Mouse (Mus musculus): ENCODE data around the gene Spsb2.
"Not testable (repeated sequence)": the region's sequence is repeated elsewhere in the genome, so short reads cannot be mapped to it uniquely, and the experiment has no call there.

Gene Spsb2

DNA sequence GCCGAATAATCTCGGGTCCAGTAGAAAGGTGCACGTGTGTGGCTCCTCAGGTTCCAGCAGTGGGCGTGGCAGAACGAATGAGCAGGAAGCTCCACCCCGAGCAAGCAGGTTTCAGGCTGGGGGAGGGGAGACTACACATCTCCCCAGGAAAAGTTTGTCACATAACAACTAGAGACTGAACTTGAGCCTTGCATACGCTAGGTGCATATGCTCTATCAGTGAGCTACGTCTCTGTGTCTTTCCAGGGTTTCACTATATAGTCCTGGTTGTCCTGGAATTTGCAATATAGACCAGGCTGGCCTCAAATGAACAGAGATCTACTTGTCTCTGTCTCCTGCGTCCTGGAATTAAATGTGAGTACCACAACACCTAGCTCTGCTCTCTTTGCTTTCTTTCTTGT is 6.1 kb upstream of the Spsb2 start:
- not testable (repeated sequence) for DNase-seq (ENCODE audit: low spot score in 2 of 2)

GRCm38 (mm10) chr6:124803061-124803460 is 5.4 kb upstream of the Spsb2 start:
- no peak for DNase-seq (ENCODE audit: low spot score in 2 of 2)

GRCm38 (mm10) chr6:124803691-124804090 is 4.8 kb upstream of the Spsb2 start:
- DNase-seq (ENCODE audit: low spot score in 2 of 2), result not testable (repeated sequence)

DNA sequence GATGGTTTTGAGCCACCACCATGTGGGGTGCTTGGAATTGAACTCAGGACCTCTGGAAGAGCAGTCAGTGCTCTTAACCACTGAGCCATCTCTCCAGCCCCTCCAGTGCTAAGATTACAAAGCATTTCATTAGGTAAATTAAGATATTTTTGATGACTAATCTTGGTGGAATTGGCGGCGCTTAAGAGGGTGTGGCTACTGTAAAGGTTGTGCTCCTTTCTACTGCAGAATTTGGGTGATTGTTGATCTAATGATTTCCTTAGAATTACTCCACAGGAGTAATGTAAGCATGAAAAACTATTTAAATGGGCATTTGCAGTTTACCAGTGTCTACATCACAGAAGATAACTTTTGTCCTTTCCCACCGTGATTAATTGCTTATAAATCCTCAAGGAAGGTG is 4.1 kb upstream of the Spsb2 start:
- DNase-seq (ENCODE audit: low spot score in 2 of 2), result no peak

GRCm38 (mm10) chr6:124805341-124806321 is 2.8 kb upstream of the Spsb2 start:
- peak; percentile 89 to 91 for DNase-seq (ENCODE audit: low spot score in 2 of 2)

DNA sequence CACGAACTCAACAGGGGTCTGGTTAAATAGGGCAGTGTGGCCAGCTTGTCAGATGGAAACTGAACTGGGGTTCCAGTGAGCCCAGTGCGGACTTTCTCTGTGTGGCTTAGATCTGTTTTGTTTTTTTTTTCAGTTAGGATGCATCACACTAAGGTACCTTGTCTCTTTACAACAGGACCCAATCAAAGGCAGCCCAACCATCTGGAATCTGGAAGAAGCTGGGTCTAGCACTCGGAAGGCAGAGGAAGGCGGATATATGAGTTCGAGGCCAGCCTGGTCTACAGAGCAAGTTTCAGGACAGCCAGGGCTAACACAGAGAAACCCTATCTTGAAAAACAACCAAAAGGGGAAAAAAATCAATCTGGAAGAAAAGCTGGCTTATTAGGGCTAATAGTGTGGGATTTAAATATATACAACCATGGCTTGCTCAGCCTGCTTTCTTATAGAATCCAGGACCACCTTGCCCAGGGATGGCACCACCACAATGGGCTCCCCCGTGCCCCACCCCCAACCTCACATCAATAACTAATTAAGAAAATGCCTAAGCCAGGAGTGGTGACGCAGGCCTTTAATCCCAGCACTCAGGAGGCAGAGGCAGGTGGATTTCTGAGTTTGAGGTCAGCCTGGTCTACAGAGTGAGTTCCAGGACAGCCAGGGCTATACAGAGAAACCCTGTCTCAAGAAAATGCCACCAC is 1.9 kb upstream of the Spsb2 start:
- no peak for DNase-seq (ENCODE audit: low spot score in 2 of 2)

- no peak for DNase-seq (ENCODE audit: low spot score in 2 of 2)
Observed at GRCm38 (mm10) chr6:124807366-124807765, 1.1 kb upstream of the Spsb2 start.

DNA sequence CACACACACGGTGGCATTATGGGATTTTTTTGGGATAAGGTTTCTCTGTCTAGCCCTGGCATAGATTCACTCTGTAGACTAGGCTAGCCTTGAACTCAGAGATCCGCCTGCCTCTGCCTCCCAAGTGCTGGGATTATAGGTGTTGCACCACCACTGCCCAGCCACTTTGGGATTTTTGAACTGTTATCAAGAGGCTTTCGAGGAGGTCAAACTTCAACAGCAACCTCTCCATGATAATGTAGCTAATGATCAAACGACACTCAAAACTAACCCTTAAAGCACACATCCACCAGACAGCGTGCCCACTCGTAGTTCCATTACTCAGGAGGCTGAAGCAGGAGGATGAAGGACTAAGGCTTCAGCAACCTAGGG is 489 bp upstream of the Spsb2 start:
- DNase-seq (ENCODE audit: low spot score in 2 of 2), result no peak

GRCm38 (mm10) chr6:124809052-124809774 is 752 bp downstream of the Spsb2 start:
- DNase-seq (ENCODE audit: low spot score in 2 of 2), result peak; percentile 67 to 71

GRCm38 (mm10) chr6:124809775-124810538 is 1.5 kb downstream of the Spsb2 start:
- DNase-seq (ENCODE audit: low spot score in 2 of 2), result no peak

- DNase-seq (ENCODE audit: low spot score in 2 of 2), result not testable (repeated sequence)
Observed at GRCm38 (mm10) chr6:124810566-124811402, 2.3 kb downstream of the Spsb2 start.

- no peak for DNase-seq (ENCODE audit: low spot score in 2 of 2)
Observed at GRCm38 (mm10) chr6:124811403-124811665, 2.9 kb downstream of the Spsb2 start.

DNA sequence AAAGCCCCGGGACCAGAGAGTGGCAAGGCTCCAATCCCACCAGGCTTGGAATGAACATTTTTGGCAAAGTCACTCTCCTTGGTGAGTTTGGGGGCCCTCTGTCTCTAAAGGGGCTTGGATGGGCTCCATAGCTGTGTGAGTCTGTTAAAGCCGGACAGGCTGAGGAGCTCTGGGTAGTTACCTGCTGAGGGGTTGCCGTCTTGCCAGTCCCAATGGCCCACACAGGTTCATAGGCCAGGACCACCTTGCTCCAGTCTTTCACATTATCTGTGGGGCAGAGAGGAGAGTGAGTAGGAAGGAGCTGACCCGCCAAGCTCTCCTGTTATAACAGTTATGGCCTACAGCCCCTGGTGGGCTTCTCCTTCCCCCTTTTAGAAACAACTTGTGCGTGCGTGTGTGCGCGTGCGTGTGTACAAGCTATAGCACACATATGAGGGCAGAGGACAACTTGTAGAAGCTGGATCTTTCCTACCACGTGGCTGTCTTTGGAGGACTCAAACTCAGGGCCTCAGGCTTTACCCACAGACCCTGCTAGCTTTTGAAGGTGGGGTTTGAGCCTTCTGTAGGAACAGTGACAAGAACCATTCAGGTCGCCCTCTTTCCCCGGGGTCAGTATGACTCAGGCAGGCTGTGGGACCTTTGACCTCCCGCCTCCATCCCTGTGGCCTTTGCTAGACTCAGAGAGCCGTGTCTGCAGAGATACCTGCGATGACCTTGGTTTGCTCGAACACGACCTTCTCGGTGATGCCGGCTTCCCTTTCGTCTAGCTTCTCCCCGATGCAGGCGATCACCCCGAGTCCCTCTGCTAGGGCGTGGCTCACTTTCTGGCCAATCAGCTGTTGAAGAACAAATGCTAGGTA is 3.5 kb downstream of the Spsb2 start:
- no peak for DNase-seq (ENCODE audit: low spot score in 2 of 2)

DNA sequence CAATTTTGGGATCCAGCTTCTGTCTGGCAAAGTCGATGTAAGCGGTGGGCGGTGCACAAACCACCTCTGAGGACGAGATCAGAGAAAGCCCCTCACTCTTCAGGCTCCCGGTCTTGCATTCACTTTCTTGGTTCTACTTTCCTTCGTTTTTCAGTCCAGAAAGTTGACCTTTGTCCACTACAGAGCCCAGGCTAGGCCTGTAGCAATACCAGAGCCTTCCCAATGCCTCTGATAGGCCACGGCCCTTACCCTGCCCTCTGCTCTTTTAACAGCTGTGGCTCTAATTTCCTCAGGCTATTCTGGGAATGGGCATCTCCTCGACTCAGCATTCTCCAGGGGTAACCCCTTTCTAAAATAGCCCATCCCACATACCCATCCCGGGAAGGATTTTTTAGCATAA is 4.4 kb downstream of the Spsb2 start:
- no peak for DNase-seq (ENCODE audit: low spot score in 2 of 2)

DNA sequence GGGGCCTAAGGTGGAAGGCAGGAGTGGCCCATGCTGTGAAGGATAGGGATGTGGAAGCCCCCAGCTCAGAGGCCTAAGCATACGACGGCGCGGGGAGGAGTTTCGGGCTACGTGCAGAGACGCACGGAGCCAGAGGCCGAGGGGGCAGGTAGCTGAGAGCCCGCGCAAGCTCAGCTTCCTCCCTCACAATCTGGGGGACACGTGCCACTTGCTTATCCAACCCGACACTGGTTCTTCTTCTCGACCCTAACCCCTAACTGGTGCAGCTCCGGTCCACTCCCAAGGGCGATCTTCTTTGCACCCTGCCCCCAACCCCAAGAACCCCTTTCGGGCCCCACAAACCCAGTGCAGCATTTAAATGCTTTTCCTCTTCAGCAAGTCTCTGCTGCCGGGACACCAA is 5.0 kb downstream of the Spsb2 start:
- DNase-seq (ENCODE audit: low spot score in 2 of 2), result peak; percentile 45 to 47

- peak; percentile 83 to 85 for DNase-seq (ENCODE audit: low spot score in 2 of 2)
Observed at GRCm38 (mm10) chr6:124813933-124814332, 5.5 kb downstream of the Spsb2 start, which contains the start of gene Tpi1. Gene Tpi1 (minus strand): TSS chr6:124814296.

- no peak for DNase-seq (ENCODE audit: low spot score in 2 of 2)
Observed at GRCm38 (mm10) chr6:124814448-124814847, 6.0 kb downstream of the Spsb2 start.

DNA sequence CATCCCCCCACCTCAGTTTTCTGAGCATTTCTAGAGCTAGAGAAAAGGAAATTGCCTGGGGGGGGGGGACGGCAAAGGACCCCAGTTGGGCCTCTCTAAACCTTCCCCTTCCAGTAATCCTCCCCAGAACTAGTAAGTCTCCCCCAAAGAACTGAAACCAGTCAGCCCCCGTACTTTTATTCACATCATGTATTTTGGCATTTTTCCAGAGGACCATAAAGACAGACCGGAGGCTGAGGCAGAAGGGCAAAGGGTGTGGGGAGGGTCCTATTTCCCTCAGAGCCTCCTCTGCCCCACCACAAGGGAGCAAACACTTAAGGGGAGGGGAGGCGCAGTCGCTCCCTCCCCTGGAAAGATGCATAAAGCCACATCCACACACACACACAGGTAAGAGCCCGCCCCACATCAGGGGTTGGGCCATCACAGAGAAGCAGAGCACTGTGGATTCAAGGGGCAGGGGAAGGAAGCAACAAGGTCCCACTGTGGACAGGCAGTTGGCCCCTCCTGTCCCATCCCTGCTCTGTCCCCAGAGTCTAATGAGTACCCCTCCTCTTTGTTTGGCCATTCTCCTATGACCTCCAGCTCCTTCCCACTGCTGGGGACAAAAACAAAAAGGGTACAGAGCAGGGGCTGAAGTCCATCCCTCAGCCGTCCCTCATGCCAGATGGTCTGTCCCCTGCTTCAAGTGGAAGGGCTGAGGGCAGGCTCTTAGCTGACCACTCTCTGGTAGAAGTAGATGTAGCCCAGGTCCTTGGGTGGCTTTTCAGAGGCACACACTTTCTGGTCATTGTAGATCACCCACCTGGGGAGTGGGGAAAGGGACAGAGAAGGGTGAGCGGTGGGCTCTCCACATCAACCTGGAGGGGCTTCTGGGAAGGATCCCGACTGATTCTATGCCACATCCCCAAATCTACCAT is 6.7 kb downstream of the Spsb2 start:
- DNase-seq (ENCODE audit: low spot score in 2 of 2), result no peak

DNA sequence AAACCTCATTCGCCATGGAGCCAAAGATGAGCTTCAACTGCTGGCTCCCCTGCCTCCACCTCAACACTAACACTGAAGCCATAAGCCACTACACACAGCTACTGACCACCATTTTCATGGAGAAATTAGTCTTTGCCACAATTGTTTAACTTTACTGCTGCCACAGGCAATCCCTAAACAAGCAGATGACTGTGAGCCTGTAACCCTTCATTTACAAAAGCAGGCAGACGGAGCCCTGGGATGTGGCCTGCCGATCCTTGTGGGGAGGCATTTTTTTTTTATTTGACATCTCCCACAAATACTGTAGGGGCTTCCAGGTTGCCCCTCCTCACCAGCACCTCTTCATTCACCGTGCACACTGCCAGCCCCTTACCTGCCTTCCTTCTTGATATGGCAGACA is 8.2 kb downstream of the Spsb2 start:
- DNase-seq (ENCODE audit: low spot score in 2 of 2), result no peak
